Mouse (Mus musculus) left cerebral cortex, adult 9 months (tissue): Measurements from ENCODE around the gene Romo1.
"Not testable (repeated sequence)": the region's sequence is repeated elsewhere in the genome, so short reads cannot be mapped to it uniquely, and the experiment has no call there.

Experiments used
- DNase-seq, 2 experiments: peaks; one replicate each; pipeline ENCODE4 v3.0.0; 2022; ENCODE audit warnings: low spot score in 2 of 2

Romo1 gene

GRCm38 (mm10) chr2:156143953-156144724 is at the start of gene Romo1, which contains the start of gene Nfs1:
Gene Romo1 (plus strand): TSS chr2:156144039.
Gene Nfs1 (minus strand): TSS chr2:156144186.
- DNase-seq = peak; percentile 82 to 93

GRCm38 (mm10) chr2:156110627-156111357 is 33.0 kb upstream of the Romo1 start:
- DNase-seq = peak in 1 of 2 experiments; percentile 21

GRCm38 (mm10) chr2:156111358-156112079 is 32.3 kb upstream of the Romo1 start, which contains the start of the genes Cpne1 and Rbm12:
Gene Cpne1 (minus strand): TSS chr2:156111965.
Gene Rbm12 (minus strand): TSS chr2:156111978.
- DNase-seq = peak; percentile 58 to 86

GRCm38 (mm10) chr2:156112080-156112423 is 31.8 kb upstream of the Romo1 start:
- not testable (repeated sequence) for DNase-seq

- no peak for DNase-seq
Measured at GRCm38 (mm10) chr2:156119566-156119965, 24.3 kb upstream of the Romo1 start.

GRCm38 (mm10) chr2:156123731-156124130 is 20.1 kb upstream of the Romo1 start:
- DNase-seq = no peak

GRCm38 (mm10) chr2:156126992-156127391 is 16.8 kb upstream of the Romo1 start, which contains the start of gene Gm28036:
Gene Gm28036 (minus strand): TSS chr2:156127092.
- no peak for DNase-seq

- DNase-seq = no peak
Measured at GRCm38 (mm10) chr2:156134161-156134560, 9.7 kb upstream of the Romo1 start.

- no peak for DNase-seq
Measured at GRCm38 (mm10) chr2:156135695-156136094, 8.1 kb upstream of the Romo1 start.

GRCm38 (mm10) chr2:156142820-156143219 is 1.0 kb upstream of the Romo1 start:
- no peak for DNase-seq

- no peak for DNase-seq
Measured at GRCm38 (mm10) chr2:156143367-156143766, 472 bp upstream of the Romo1 start.

- no peak for DNase-seq
Measured at GRCm38 (mm10) chr2:156145486-156146130, 1.8 kb downstream of the Romo1 start.

GRCm38 (mm10) chr2:156146272-156146989 is 2.6 kb downstream of the Romo1 start:
- no peak for DNase-seq

- no peak for DNase-seq
Measured at GRCm38 (mm10) chr2:156147316-156147915, 3.6 kb downstream of the Romo1 start.

- no peak for DNase-seq
Measured at GRCm38 (mm10) chr2:156151538-156151937, 7.7 kb downstream of the Romo1 start.

- no peak for DNase-seq
Measured at GRCm38 (mm10) chr2:156165478-156165877, 21.6 kb downstream of the Romo1 start.

GRCm38 (mm10) chr2:156166557-156166956 is 22.7 kb downstream of the Romo1 start:
- no peak for DNase-seq

- no peak for DNase-seq
Measured at GRCm38 (mm10) chr2:156177079-156177478, 33.2 kb downstream of the Romo1 start.

- no peak for DNase-seq
Measured at GRCm38 (mm10) chr2:156177651-156178050, 33.8 kb downstream of the Romo1 start.

- DNase-seq = peak in 1 of 2 experiments; percentile 74
Measured at GRCm38 (mm10) chr2:156179046-156179795, 35.4 kb downstream of the Romo1 start.
